Mouse (Mus musculus): ENCODE results near the gene Fam161a. TPM values are rescaled to one million over a fixed set of nuclear protein-coding genes. Genes with fewer than 3 reads are reported as not detected.

Fam161a gene
- total and polyA plus RNA-seq, 3 experiments: 1.4 to 2.0 (median 1.5) TPM

GRCm38 (mm10) chr11:22995461-22995860 is 11.9 kb upstream of the Fam161a start:
- peaks cover 0 to 29% of the 10 kb centered on the region in 2 experiments; a peak in 2 of 4 replicates for H3K4me1 ChIP-seq (ENCODE audit: control insufficient read depth in 1 of 2, insufficient read depth in 2 of 2)
- no peak overlapping the region for H3K9ac ChIP-seq (ENCODE audit: insufficient read depth, low read depth)
- peaks cover 53 to 87% of the 10 kb centered on the region in 2 experiments for H3K36me3 ChIP-seq (replicated peaks in 1 of 2; ENCODE audit: control insufficient read depth in 1 of 2, insufficient read depth in 1 of 2, low read length in 1 of 2)
- TF ChIP-seq MEF2A (IDR thresholded peaks at IDR 0.05; ENCODE audit: borderline replicate concordance, low read depth, low read length) (no peak), MYC (IDR thresholded peaks at IDR 0.05; ENCODE audit: low read depth, low read length) (no peak), ETS1 (conservative IDR thresholded peaks at IDR 0.05; ENCODE audit: low read depth, low read length) (no peak), ZC3H11A (IDR thresholded peaks at IDR 0.05; ENCODE audit: low read depth, low read length) (no peak), JUND (conservative IDR thresholded peaks at IDR 0.05; ENCODE audit: low read depth, low read length) (no peak), EP300 (IDR thresholded peaks at IDR 0.05; ENCODE audit: low read length) (no peak), GABPA (IDR thresholded peaks at IDR 0.05; ENCODE audit: insufficient replicate concordance, low read depth, low read length) (no peak), ZNF384 (IDR thresholded peaks at IDR 0.05; ENCODE audit: low read depth, low read length) (no peak), RCOR1 (conservative IDR thresholded peaks at IDR 0.05; ENCODE audit: low read depth, low read length) (no peak), USF1 (IDR thresholded peaks at IDR 0.05; ENCODE audit: low read depth, low read length) (no peak), POLR2AphosphoS2 (IDR thresholded peaks at IDR 0.05; ENCODE audit: low read depth, low read length) (no peak), NRF1 (IDR thresholded peaks at IDR 0.05; ENCODE audit: low read depth, low read length) (no peak), MAX (IDR thresholded peaks at IDR 0.05; ENCODE audit: low read length) (no peak), CHD1 (IDR thresholded peaks at IDR 0.05; ENCODE audit: low read depth, low read length) (no peak), CTCF (conservative IDR thresholded peaks at IDR 0.05 in 1 of 2, IDR thresholded peaks at IDR 0.05 in 1 of 2; ENCODE audit: low read depth in 2 of 2, low read length in 2 of 2) (no peak), ZMIZ1 (IDR thresholded peaks at IDR 0.05; ENCODE audit: low read depth, low read length) (no peak), E2F4 (IDR thresholded peaks at IDR 0.05; ENCODE audit: insufficient replicate concordance, low read depth, low read length) (no peak), NELFE (IDR thresholded peaks at IDR 0.05; ENCODE audit: low read depth, low read length) (no peak), TBP (conservative IDR thresholded peaks at IDR 0.05; ENCODE audit: low read depth, low read length) (no peak), SIN3A (IDR thresholded peaks at IDR 0.05; ENCODE audit: low read length) (no peak)
- in situ Hi-C loops (cut with MboI; ENCODE audit: low pct_ligation_motif_present, low pct_unique_long_range_greater_than_20kb, low sequenced_read_pairs): no loop called here
- no peaks in the 10 kb centered on the region for H3K27me3 ChIP-seq (replicated peaks)
- no peak overlapping the region for H3K4me3 ChIP-seq (replicated peaks in 1 of 3; ENCODE audit: low read depth in 2 of 3, low read length in 2 of 3, poor library complexity in 1 of 3)
- no peaks in the 10 kb centered on the region for H3K9me3 ChIP-seq (replicated peaks; ENCODE audit: low read length)
- peaks cover 63% of the 10 kb centered on the region for H3K79me2 ChIP-seq (replicated peaks; ENCODE audit: control insufficient read depth, extremely low read depth, insufficient read depth, poor library complexity, severe bottlenecking)
- H3K27ac ChIP-seq (ENCODE audit: insufficient read depth, low read depth): no peak overlapping the region
- no peak for DNase-seq (ENCODE audit: extremely low read depth)
- H3K4me2 ChIP-seq (ENCODE audit: insufficient read depth, low read depth, poor library complexity, severe bottlenecking): no peak overlapping the region
- dilution Hi-C loops (cut with MboI; ENCODE audit: extremely low pct_ligation_motif_present, extremely low pct_unique_long_range_greater_than_20kb, low sequenced_read_pairs): no loop called here

- in situ Hi-C loops (cut with MboI; ENCODE audit: low pct_ligation_motif_present, low pct_unique_long_range_greater_than_20kb, low sequenced_read_pairs): no loop called here
- Histone ChIP-seq H3K27me3 (replicated peaks) (no peaks in the 10 kb centered on the region), H3K9ac (ENCODE audit: insufficient read depth, low read depth) (no peak overlapping the region), H3K79me2 (replicated peaks; ENCODE audit: control insufficient read depth, extremely low read depth, insufficient read depth, poor library complexity, severe bottlenecking) (peaks cover 43% of the 10 kb centered on the region), H3K4me2 (ENCODE audit: insufficient read depth, low read depth, poor library complexity, severe bottlenecking) (no peak overlapping the region), H3K27ac (ENCODE audit: insufficient read depth, low read depth) (no peak overlapping the region), H3K4me3 (replicated peaks in 1 of 3; ENCODE audit: low read depth in 2 of 3, low read length in 2 of 3, poor library complexity in 1 of 3) (no peak overlapping the region), H3K36me3 (replicated peaks in 1 of 2; ENCODE audit: control insufficient read depth in 1 of 2, insufficient read depth in 1 of 2, low read length in 1 of 2) (peaks cover 72 to 98% of the 10 kb centered on the region in 2 experiments), H3K9me3 (replicated peaks; ENCODE audit: low read length) (no peaks in the 10 kb centered on the region), H3K4me1 (ENCODE audit: control insufficient read depth in 1 of 2, insufficient read depth in 2 of 2) (peaks cover 0 to 14% of the 10 kb centered on the region in 2 experiments; a peak in 1 of 4 replicates)
- TF ChIP-seq GABPA (IDR thresholded peaks at IDR 0.05; ENCODE audit: insufficient replicate concordance, low read depth, low read length) (no peak), KAT2A (IDR thresholded peaks at IDR 0.05; ENCODE audit: insufficient replicate concordance, low read length) (no peak), HCFC1 (IDR thresholded peaks at IDR 0.05; ENCODE audit: low read depth, low read length) (no peak)
- DNase-seq (ENCODE audit: extremely low read depth): no peak
- dilution Hi-C loops (cut with MboI; ENCODE audit: extremely low pct_ligation_motif_present, extremely low pct_unique_long_range_greater_than_20kb, low sequenced_read_pairs): no loop called here
These were observed 9.0 kb upstream of the Fam161a start for GRCm38 (mm10) chr11:22998308-22998707.

All from CH12.LX (cell line).